Mouse (Mus musculus): Measurements from ENCODE around the gene Soga1.

DNA sequence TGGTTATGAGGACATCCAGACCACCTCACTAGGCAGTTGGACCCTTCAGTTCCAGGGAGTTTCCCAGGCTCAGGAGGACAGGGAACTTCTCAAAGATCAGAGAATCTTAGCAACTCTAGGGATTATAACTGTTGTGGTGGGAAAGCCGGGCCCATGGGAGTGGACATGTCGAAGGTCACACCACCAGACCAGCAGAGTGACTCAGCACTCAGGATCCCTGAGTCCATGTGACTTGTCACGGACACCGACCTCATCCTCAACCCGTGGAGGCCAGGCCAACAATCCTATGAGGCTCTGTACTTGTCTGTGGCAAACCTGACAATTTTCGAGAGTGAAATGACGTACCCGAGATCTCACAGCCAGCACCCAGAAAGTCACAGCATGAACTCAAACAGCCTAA is 42.7 kb downstream of the Soga1 start:
- no peak for TF ChIP-seq GATA1 (IDR thresholded peaks at IDR 0.05; ENCODE audit: borderline replicate concordance, low read length)
- TF ChIP-seq FLI1 (IDR thresholded peaks at IDR 0.05; ENCODE audit: low read length) = no peak

Measured in megakaryocyte, embryonic 14.5 days (primary cell).